Mouse (Mus musculus): ENCODE measurements around the gene Hoxd12.

GRCm38 (mm10) chr2:74704999-74705466, 30.2 kb downstream of the Hoxd12 start:
- TF ChIP-seq MYOD1 (IDR thresholded peaks at IDR 0.05; ENCODE audit: control insufficient read depth, insufficient read length, low read depth): no peak
- no peak for TF ChIP-seq MAX (IDR thresholded peaks at IDR 0.05)
- TF ChIP-seq MYOG (IDR thresholded peaks at IDR 0.05; ENCODE audit: control insufficient read depth, extremely low read depth, insufficient read length): no peak
- no peak for TF ChIP-seq USF1 (IDR thresholded peaks at IDR 0.05; ENCODE audit: low read depth)
- TF ChIP-seq CTCF (IDR thresholded peaks at IDR 0.05; ENCODE audit: control insufficient read depth, insufficient read depth, insufficient read length): no peak
